Mouse (Mus musculus): ENCODE measurements around the gene Jup. TPM values are rescaled to one million over a fixed set of nuclear protein-coding genes. Genes with fewer than 3 reads are reported as not detected.
"Not testable (repeated sequence)": the region's sequence is repeated elsewhere in the genome, so short reads cannot be mapped to it uniquely, and the experiment has no call there.

Jup gene
- polyA plus RNA-seq, 1 experiment from 2014 or later, result 26.7 TPM

DNA sequence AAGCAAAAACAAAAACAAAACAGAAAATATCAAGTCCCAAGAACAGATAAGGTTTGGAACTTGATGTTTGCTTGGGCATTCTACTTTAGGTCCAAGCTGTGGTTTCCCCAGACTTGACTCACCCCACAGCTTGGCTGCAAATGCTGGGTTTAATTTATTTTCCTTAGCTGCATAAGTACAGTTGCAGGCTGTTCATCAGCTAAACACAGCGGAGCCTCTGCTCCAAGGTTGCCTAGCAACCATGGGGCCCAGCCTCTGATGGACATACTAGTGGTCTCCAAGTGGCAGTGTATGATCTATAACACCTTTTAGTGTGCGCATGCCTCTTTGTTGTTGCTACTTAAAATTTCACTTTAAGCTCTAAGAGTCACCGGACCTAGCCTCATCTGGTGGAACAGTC is 61.8 kb downstream of the Jup start:
- Histone ChIP-seq H3K9ac (ENCODE audit: low read depth, low read length) (no peak overlapping the region), H3K4me1 (replicated peaks; ENCODE audit: control insufficient read depth, insufficient read depth, low read length) (peaks cover 5% of the 10 kb centered on the region; the same call in 1 of the 2 replicates), H3K27ac (ENCODE audit: low read depth, low read length) (0 out of 2 replicates have a peak overlapping the region, but pooled peaks have one; percentile 55), H3K4me2 (replicated peaks; ENCODE audit: low read depth, low read length) (no peak overlapping the region), H3K9me3 (ENCODE audit: control insufficient read depth, low read length) (no peaks in the 10 kb centered on the region), H3K36me3 (ENCODE audit: control insufficient read depth, insufficient read depth, low read length) (no peaks in the 10 kb centered on the region), H3K27me3 (ENCODE audit: control insufficient read depth, insufficient read depth, low read length) (no peaks in the 10 kb centered on the region), H3K4me3 (ENCODE audit: low read depth, low read length) (no peak overlapping the region)
- peak; percentile 67 for DNase-seq (ENCODE audit: low spot score)
- WGBS, result 67% methylated on average over 3 of the region's 3 CpGs
- ATAC-seq (ENCODE audit: low FRiP score), result peak; percentile 46; the same call in 1 of the 2 replicates

DNA sequence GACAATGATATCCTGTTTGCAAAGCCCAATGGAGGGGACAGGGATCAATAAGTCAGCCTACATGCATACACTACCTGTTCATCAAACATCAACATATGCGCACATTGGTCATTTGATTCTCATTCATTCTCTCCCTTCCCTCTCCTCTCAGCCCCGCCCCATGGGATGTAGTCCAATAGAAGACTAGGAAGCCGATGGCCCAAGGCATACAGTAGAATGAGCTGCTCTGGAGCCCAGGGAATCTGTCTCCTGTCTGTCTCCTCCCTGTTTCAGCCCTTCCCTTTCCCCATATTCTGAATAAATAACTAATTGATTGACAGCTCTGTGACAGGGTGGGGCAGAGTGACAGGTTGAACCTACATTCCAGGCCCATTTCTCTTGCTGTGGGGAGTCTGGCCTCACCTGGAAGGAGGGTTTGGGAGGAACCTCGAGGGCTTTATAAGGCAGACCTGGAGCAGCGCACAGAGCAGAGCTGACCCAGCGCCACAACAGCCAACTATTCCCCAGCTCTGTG is 63.6 kb downstream of the Jup start, which contains the start of gene Gast:
Gene Gast (plus strand): TSS at position 464 of the 514 bp plus-strand sequence.
- Histone ChIP-seq H3K27me3 (ENCODE audit: control insufficient read depth, insufficient read depth, low read length) (no peaks in the 10 kb centered on the region), H3K4me2 (replicated peaks; ENCODE audit: low read depth, low read length) (no peak within 1 kb of the TSS), H3K4me3 (ENCODE audit: low read depth, low read length) (no peak within 1 kb of the TSS), H3K27ac (ENCODE audit: low read depth, low read length) (peak within 1 kb of the TSS; percentile 20; the same call in 1 of the 2 replicates), H3K9ac (ENCODE audit: low read depth, low read length) (no peak within 1 kb of the TSS), H3K4me1 (replicated peaks; ENCODE audit: control insufficient read depth, insufficient read depth, low read length) (peaks cover 5% of the 10 kb centered on the region; the same call in 1 of the 2 replicates), H3K36me3 (ENCODE audit: control insufficient read depth, insufficient read depth, low read length) (no peaks in the 10 kb centered on the region), H3K9me3 (ENCODE audit: control insufficient read depth, low read length) (no peaks in the 10 kb centered on the region)
- DNase-seq (ENCODE audit: low spot score), result no peak
- 79% methylated on average over 6 of the region's 6 CpGs for WGBS
- ATAC-seq (ENCODE audit: low FRiP score), result no peak

DNA sequence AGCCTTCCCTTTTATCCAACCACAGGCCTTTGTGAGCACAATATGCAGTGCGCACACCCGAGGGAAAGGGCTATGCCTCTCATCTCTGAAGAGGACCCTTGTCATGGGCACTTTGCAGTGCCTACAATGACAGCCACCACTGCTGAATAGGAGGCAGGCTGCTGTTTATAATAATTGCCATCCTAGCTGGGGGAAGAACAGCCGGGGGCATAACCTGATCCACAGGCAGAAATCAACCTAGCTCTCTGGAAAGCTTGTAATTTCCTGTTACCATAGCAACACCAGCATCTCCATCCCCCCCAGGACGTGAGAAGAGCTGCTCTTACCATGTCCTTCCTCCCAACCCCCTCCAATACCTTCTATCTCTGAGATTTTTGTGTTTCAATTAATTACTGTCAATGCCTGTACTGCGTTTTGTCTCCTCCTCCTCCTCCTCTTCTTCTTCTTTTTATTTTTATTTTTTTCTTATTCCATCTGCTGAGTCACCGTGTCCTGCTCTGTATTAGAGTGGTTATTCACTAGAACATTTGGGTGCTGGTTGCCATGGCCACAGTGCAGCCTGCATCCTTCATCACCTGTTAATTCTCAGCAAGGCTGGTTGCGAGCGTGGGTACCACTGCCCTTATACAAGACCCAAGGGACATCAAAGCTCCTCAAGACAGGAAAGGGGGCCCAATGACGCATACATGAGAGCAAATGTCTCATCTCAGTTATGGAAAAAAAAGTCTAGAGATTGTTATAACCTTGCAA is 64.6 kb downstream of the Jup start:
- Histone ChIP-seq H3K9me3 (ENCODE audit: control insufficient read depth, low read length) (no peaks in the 10 kb centered on the region), H3K36me3 (ENCODE audit: control insufficient read depth, insufficient read depth, low read length) (no peaks in the 10 kb centered on the region), H3K4me3 (ENCODE audit: low read depth, low read length) (no peak overlapping the region), H3K27ac (ENCODE audit: low read depth, low read length) (peak overlapping the region; percentile 78), H3K27me3 (ENCODE audit: control insufficient read depth, insufficient read depth, low read length) (no peaks in the 10 kb centered on the region), H3K9ac (ENCODE audit: low read depth, low read length) (no peak overlapping the region), H3K4me1 (replicated peaks; ENCODE audit: control insufficient read depth, insufficient read depth, low read length) (peaks cover 5% of the 10 kb centered on the region; the same call in 1 of the 2 replicates), H3K4me2 (replicated peaks; ENCODE audit: low read depth, low read length) (no peak overlapping the region)
- WGBS, result 54% methylated on average over 9 of the region's 9 CpGs
- ATAC-seq (ENCODE audit: low FRiP score) (peak; percentile 68), DNase-seq (ENCODE audit: low spot score) (no peak)

- 59% methylated on average over 8 of the region's 8 CpGs for WGBS
- not testable (repeated sequence) for H3K4me3 ChIP-seq (ENCODE audit: low read depth, low read length); H3K27ac ChIP-seq (ENCODE audit: low read depth, low read length); H3K4me1 ChIP-seq (replicated peaks; ENCODE audit: control insufficient read depth, insufficient read depth, low read length); H3K36me3 ChIP-seq (ENCODE audit: control insufficient read depth, insufficient read depth, low read length); H3K4me2 ChIP-seq (replicated peaks; ENCODE audit: low read depth, low read length); H3K9ac ChIP-seq (ENCODE audit: low read depth, low read length); H3K9me3 ChIP-seq (ENCODE audit: control insufficient read depth, low read length); ATAC-seq (ENCODE audit: low FRiP score); DNase-seq (ENCODE audit: low spot score); H3K27me3 ChIP-seq (ENCODE audit: control insufficient read depth, insufficient read depth, low read length)
Observed at GRCm38 (mm10) chr11:100330816-100331375, 66.7 kb downstream of the Jup start.

GRCm38 (mm10) chr11:100330235-100330634 is 67.3 kb downstream of the Jup start:
- Histone ChIP-seq H3K27ac (ENCODE audit: low read depth, low read length) (no peak overlapping the region), H3K9me3 (ENCODE audit: control insufficient read depth, low read length) (no peaks in the 10 kb centered on the region), H3K9ac (ENCODE audit: low read depth, low read length) (no peak overlapping the region), H3K36me3 (ENCODE audit: control insufficient read depth, insufficient read depth, low read length) (no peaks in the 10 kb centered on the region), H3K4me1 (replicated peaks; ENCODE audit: control insufficient read depth, insufficient read depth, low read length) (peaks cover 2% of the 10 kb centered on the region; the same call in 1 of the 2 replicates), H3K27me3 (ENCODE audit: control insufficient read depth, insufficient read depth, low read length) (no peaks in the 10 kb centered on the region), H3K4me2 (replicated peaks; ENCODE audit: low read depth, low read length) (no peak overlapping the region), H3K4me3 (ENCODE audit: low read depth, low read length) (no peak overlapping the region)
- DNase-seq (ENCODE audit: low spot score) (no peak), ATAC-seq (ENCODE audit: low FRiP score) (no peak)
- 62% methylated on average over 16 of the region's 16 CpGs for WGBS

- no peak overlapping the region for H3K9ac ChIP-seq (ENCODE audit: low read depth, low read length)
- H3K4me2 ChIP-seq (replicated peaks; ENCODE audit: low read depth, low read length), result no peak overlapping the region
- 81% methylated on average over 6 of the region's 6 CpGs for WGBS
- H3K27ac ChIP-seq (ENCODE audit: low read depth, low read length), result no peak overlapping the region
- ATAC-seq (ENCODE audit: low FRiP score) (no peak), DNase-seq (ENCODE audit: low spot score) (no peak)
- no peaks in the 10 kb centered on the region for H3K9me3 ChIP-seq (ENCODE audit: control insufficient read depth, low read length)
- no peaks in the 10 kb centered on the region for H3K27me3 ChIP-seq (ENCODE audit: control insufficient read depth, insufficient read depth, low read length)
- H3K36me3 ChIP-seq (ENCODE audit: control insufficient read depth, insufficient read depth, low read length), result no peaks in the 10 kb centered on the region
- H3K4me1 ChIP-seq (replicated peaks; ENCODE audit: control insufficient read depth, insufficient read depth, low read length), result 0 out of 2 replicates have a peak, but pooled peaks cover under 1% of the 10 kb centered on the region
- H3K4me3 ChIP-seq (ENCODE audit: low read depth, low read length), result no peak overlapping the region
Observed at GRCm38 (mm10) chr11:100327761-100328160, 69.8 kb downstream of the Jup start.

- ATAC-seq (ENCODE audit: low FRiP score) (no peak), DNase-seq (ENCODE audit: low spot score) (peak; percentile 10)
- no peaks in the 10 kb centered on the region for H3K4me1 ChIP-seq (replicated peaks; ENCODE audit: control insufficient read depth, insufficient read depth, low read length)
- H3K36me3 ChIP-seq (ENCODE audit: control insufficient read depth, insufficient read depth, low read length), result no peaks in the 10 kb centered on the region
- WGBS, result 55% methylated on average over 11 of the region's 11 CpGs
- H3K4me2 ChIP-seq (replicated peaks; ENCODE audit: low read depth, low read length), result no peak overlapping the region
- H3K4me3 ChIP-seq (ENCODE audit: low read depth, low read length), result no peak overlapping the region
- no peaks in the 10 kb centered on the region for H3K27me3 ChIP-seq (ENCODE audit: control insufficient read depth, insufficient read depth, low read length)
- H3K9ac ChIP-seq (ENCODE audit: low read depth, low read length), result no peak overlapping the region
- no peak overlapping the region for H3K27ac ChIP-seq (ENCODE audit: low read depth, low read length)
- no peaks in the 10 kb centered on the region for H3K9me3 ChIP-seq (ENCODE audit: control insufficient read depth, low read length)
Observed at GRCm38 (mm10) chr11:100327316-100327715, 70.2 kb downstream of the Jup start.

DNA sequence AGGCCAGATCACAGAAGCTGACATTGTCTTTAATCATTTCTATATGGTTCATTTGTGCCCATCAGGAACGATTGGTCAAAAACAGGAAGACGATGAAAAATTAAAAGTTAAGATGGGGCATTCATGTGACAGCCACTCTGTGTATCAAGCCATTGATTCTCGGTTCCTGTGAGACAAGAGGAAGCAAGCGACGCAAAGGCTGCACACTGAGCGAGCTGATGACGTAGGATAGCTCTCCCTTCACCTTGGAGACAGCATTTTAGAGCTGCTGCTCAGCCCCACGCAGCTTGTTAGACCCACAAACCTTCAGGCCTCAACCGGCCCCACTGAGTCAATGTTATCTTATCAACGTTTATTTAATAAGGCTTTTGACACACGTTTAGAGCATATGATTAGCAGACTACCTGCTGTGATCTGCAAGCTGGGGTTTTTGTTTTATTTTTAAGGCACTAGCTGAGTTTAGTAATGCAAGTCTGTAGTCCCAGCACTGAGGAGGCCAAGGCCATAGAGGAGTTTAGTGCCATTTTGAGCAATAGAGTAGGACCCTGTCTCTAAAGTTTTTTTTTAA is 72.4 kb downstream of the Jup start:
- no peak overlapping the region for H3K4me2 ChIP-seq (replicated peaks; ENCODE audit: low read depth, low read length)
- no peak overlapping the region for H3K27ac ChIP-seq (ENCODE audit: low read depth, low read length)
- no peak overlapping the region for H3K9ac ChIP-seq (ENCODE audit: low read depth, low read length)
- H3K4me1 ChIP-seq (replicated peaks; ENCODE audit: control insufficient read depth, insufficient read depth, low read length), result no peaks in the 10 kb centered on the region
- H3K27me3 ChIP-seq (ENCODE audit: control insufficient read depth, insufficient read depth, low read length), result no peaks in the 10 kb centered on the region
- no peak overlapping the region for H3K4me3 ChIP-seq (ENCODE audit: low read depth, low read length)
- DNase-seq (ENCODE audit: low spot score) (no peak), ATAC-seq (ENCODE audit: low FRiP score) (no peak)
- no peaks in the 10 kb centered on the region for H3K36me3 ChIP-seq (ENCODE audit: control insufficient read depth, insufficient read depth, low read length)
- 57% methylated on average over 11 of the region's 11 CpGs for WGBS
- no peaks in the 10 kb centered on the region for H3K9me3 ChIP-seq (ENCODE audit: control insufficient read depth, low read length)
